Mouse (Mus musculus): ENCODE measurements around the gene Mink1.

Gene Mink1

GRCm38 (mm10) chr11:70635601-70636000 is 72.9 kb downstream of the Mink1 start:
- no peak for DNase-seq (ENCODE audit: low read depth, low spot score)

- DNase-seq (ENCODE audit: low read depth, low spot score): no peak
Measured at GRCm38 (mm10) chr11:70637764-70638163, 75.1 kb downstream of the Mink1 start.

- no peak for DNase-seq (ENCODE audit: low read depth, low spot score)
Measured at GRCm38 (mm10) chr11:70638293-70638692, 75.6 kb downstream of the Mink1 start.

- DNase-seq (ENCODE audit: low read depth, low spot score): no peak
Measured at GRCm38 (mm10) chr11:70638714-70639278, 76.1 kb downstream of the Mink1 start, which contains the start of gene Gp1ba. Gp1ba (plus strand) TSS chr11:70639122.

- DNase-seq (ENCODE audit: low read depth, low spot score): no peak
Measured at GRCm38 (mm10) chr11:70639976-70640375, 77.3 kb downstream of the Mink1 start.

- no peak for DNase-seq (ENCODE audit: low read depth, low spot score)
Measured at GRCm38 (mm10) chr11:70641241-70641640, 78.6 kb downstream of the Mink1 start.

GRCm38 (mm10) chr11:70643051-70643450 is 80.4 kb downstream of the Mink1 start:
- DNase-seq (ENCODE audit: low read depth, low spot score): no peak

- DNase-seq (ENCODE audit: low read depth, low spot score): no peak
Measured at GRCm38 (mm10) chr11:70644564-70645103, 82.0 kb downstream of the Mink1 start.

GRCm38 (mm10) chr11:70645461-70646258 is 83.0 kb downstream of the Mink1 start:
- no peak for DNase-seq (ENCODE audit: low read depth, low spot score)

GRCm38 (mm10) chr11:70646259-70646555 is 83.5 kb downstream of the Mink1 start:
- no peak for DNase-seq (ENCODE audit: low read depth, low spot score)

GRCm38 (mm10) chr11:70646691-70647650 is 84.3 kb downstream of the Mink1 start, which contains the start of the genes Rnf167 and Slc25a11:
Rnf167 (plus strand) TSS chr11:70647235.
Slc25a11 (minus strand) TSS chr11:70647479.
- peak; percentile 99 for DNase-seq (ENCODE audit: low read depth, low spot score)

- DNase-seq (ENCODE audit: low read depth, low spot score): no peak
Measured at GRCm38 (mm10) chr11:70647716-70648420, 85.2 kb downstream of the Mink1 start.

GRCm38 (mm10) chr11:70648512-70648911 is 85.8 kb downstream of the Mink1 start:
- DNase-seq (ENCODE audit: low read depth, low spot score): no peak

GRCm38 (mm10) chr11:70649185-70649734 is 86.6 kb downstream of the Mink1 start:
- DNase-seq (ENCODE audit: low read depth, low spot score): no peak

GRCm38 (mm10) chr11:70650322-70651175 is 87.9 kb downstream of the Mink1 start:
- DNase-seq (ENCODE audit: low read depth, low spot score): no peak

GRCm38 (mm10) chr11:70651391-70651790 is 88.7 kb downstream of the Mink1 start:
- no peak for DNase-seq (ENCODE audit: low read depth, low spot score)

GRCm38 (mm10) chr11:70652029-70652883 is 89.6 kb downstream of the Mink1 start:
- DNase-seq (ENCODE audit: low read depth, low spot score): no peak

GRCm38 (mm10) chr11:70652884-70653344 is 90.2 kb downstream of the Mink1 start:
- DNase-seq (ENCODE audit: low read depth, low spot score): no peak
